Mouse (Mus musculus) myocyte (in vitro differentiated cells): Measurements from ENCODE around the gene Gpr156. TPM values are rescaled to one million over a fixed set of nuclear protein-coding genes. Genes with fewer than 3 reads are reported as not detected.

ENCODE experiments used
- H3K27me3 ChIP-seq: one replicate; pipeline ENCODE4 v1.6.1; 2011; ENCODE audit not compliant: control insufficient read depth, insufficient read depth, insufficient read length
- H3K36me3 ChIP-seq: one replicate; pipeline ENCODE4 v1.6.1; 2011; ENCODE audit not compliant: control insufficient read depth, insufficient read depth
- H3K4me2 ChIP-seq: one replicate; pipeline ENCODE4 v1.6.1; 2011; ENCODE audit warnings: low read depth, control low read depth
- H3K4me3 ChIP-seq: one replicate; pipeline ENCODE4 v1.5.1; 2011; ENCODE audit warnings: mild to moderate bottlenecking, control low read depth, moderate library complexity
- H3K79me2 ChIP-seq: one replicate; pipeline ENCODE4 v1.6.1; 2011; ENCODE audit not compliant: control insufficient read depth, insufficient read depth
- H3ac ChIP-seq: one replicate; pipeline ENCODE4 v1.6.1; 2011; ENCODE audit not compliant: control insufficient read depth, insufficient read length
- CEBPB ChIP-seq: IDR thresholded peaks from 2 replicates; pipeline ENCODE4 v1.6.1; 2011; ENCODE audit warnings: mild to moderate bottlenecking, moderate library complexity; ENCODE audit not compliant: poor library complexity, insufficient read depth, severe bottlenecking
- E2F4 ChIP-seq: IDR thresholded peaks from one replicate; pipeline ENCODE4 v1.6.1; 2011; ENCODE audit warnings: mild to moderate bottlenecking, control low read depth, moderate library complexity; ENCODE audit not compliant: insufficient read depth
- MAX ChIP-seq: IDR thresholded peaks from one replicate; pipeline ENCODE4 v1.6.1; 2011; ENCODE audit warnings: low read depth, mild to moderate bottlenecking, control low read depth
- MYOD1 ChIP-seq, 3 experiments: IDR thresholded peaks; one replicate each; pipeline ENCODE4 v1.6.1; 2011; ENCODE audit warnings: control low read depth in 2 of 3, low read depth in 2 of 3, mild to moderate bottlenecking in 2 of 3, moderate library complexity in 1 of 3; ENCODE audit not compliant: insufficient read length in 2 of 3, control insufficient read depth in 1 of 3
- MYOG ChIP-seq, 3 experiments: IDR thresholded peaks; one replicate each; pipeline ENCODE4 v1.6.1; 2011; ENCODE audit warnings: control low read depth in 2 of 3, low read depth in 2 of 3, mild to moderate bottlenecking in 2 of 3; ENCODE audit not compliant: insufficient read length in 2 of 3, control insufficient read depth in 1 of 3, insufficient read depth in 1 of 3
- POLR2A ChIP-seq: IDR thresholded peaks from one replicate; pipeline ENCODE4 v1.6.1; 2011; ENCODE audit warnings: low read depth, mild to moderate bottlenecking, control low read depth, moderate library complexity; ENCODE audit not compliant: insufficient read length
- POLR2AphosphoS2 ChIP-seq: IDR thresholded peaks from one replicate; pipeline ENCODE4 v1.6.1; 2011; ENCODE audit warnings: low read depth, control low read depth; ENCODE audit not compliant: insufficient read length
- REST ChIP-seq: IDR thresholded peaks from one replicate; pipeline ENCODE4 v1.6.1; 2011; ENCODE audit warnings: mild to moderate bottlenecking, control low read depth, moderate library complexity; ENCODE audit not compliant: insufficient read depth, insufficient read length
- SRF ChIP-seq: IDR thresholded peaks from one replicate; pipeline ENCODE4 v1.6.1; 2011; ENCODE audit warnings: low read depth; ENCODE audit not compliant: control insufficient read depth, insufficient read length
- TCF12 ChIP-seq: IDR thresholded peaks from one replicate; pipeline ENCODE4 v1.6.1; 2011; ENCODE audit warnings: mild to moderate bottlenecking, control low read depth; ENCODE audit not compliant: poor library complexity, insufficient read depth, severe bottlenecking
- TCF3 ChIP-seq: IDR thresholded peaks from one replicate; pipeline ENCODE4 v1.6.1; 2011; ENCODE audit warnings: low read depth, control low read depth; ENCODE audit not compliant: insufficient read length
- USF1 ChIP-seq: IDR thresholded peaks from one replicate; pipeline ENCODE4 v1.6.1; 2011; ENCODE audit warnings: low read depth, mild to moderate bottlenecking, control low read depth, moderate library complexity
- polyA plus RNA-seq: library from polyadenylated mRNA; unstranded; fragments of >200 nt; fragmentation: generic; extraction: Trizol; gene quantifications from one replicate; pipeline ENCODE4 v1.2.1, GENCODE M21; 2012; ENCODE audit warnings: missing spikeins

Gene Gpr156
- polyA plus RNA-seq, 1 experiment, result 0.06 TPM

DNA sequence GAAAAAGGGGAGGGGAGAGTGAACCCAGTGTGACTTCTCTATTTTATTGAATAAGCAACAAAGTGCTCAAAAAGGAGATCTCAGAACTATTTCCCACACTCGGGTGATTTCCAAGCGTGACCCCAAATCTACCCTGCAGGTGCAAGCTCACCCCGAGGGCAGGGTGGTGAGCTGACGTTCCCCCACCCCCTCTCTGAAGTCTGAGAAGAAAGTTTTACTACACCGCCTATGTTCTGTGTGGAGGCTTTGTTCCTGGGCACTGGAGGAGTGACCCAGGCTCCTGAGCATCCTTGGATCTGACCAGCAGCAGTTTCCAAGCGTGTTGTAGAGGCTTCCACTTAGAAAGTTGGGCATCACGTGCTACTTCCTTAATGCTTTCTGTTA, 514 bp downstream of the Gpr156 start:
- no peak for TF ChIP-seq POLR2AphosphoS2
- TF ChIP-seq CEBPB, result no peak
- no peak for TF ChIP-seq MAX
- TF ChIP-seq MYOD1 (IDR thresholded peaks at IDR 0.05; ENCODE audit: control insufficient read depth in 1 of 3, insufficient read length in 2 of 3, low read depth in 2 of 3), result no peak
- no peak overlapping the region for H3K4me3 ChIP-seq
- no peak overlapping the region for H3ac ChIP-seq

DNA sequence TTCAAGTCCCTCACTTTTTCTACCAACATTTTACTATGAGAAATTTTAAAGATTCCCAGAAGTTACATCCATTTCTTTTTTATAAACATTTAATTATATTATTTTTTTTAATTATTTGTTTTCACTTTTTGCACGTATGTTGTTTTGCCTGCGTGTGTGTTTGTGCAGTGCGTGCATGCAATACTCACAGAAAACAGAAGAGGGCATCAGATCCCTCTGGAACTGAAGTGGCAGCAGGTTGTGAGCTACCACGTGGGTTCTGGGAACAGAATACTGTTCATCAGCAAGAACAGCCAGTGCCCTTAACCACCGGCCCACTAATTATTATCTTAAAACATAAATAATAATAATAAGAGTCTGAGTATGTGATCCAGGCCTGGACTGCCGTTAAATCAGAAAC, 2.7 kb downstream of the Gpr156 start:
- no peaks in the 10 kb centered on the region for H3K36me3 ChIP-seq
- no peaks in the 10 kb centered on the region for H3K79me2 ChIP-seq
- peaks cover 6% of the 10 kb centered on the region for H3K27me3 ChIP-seq
- no peak overlapping the region for H3K4me3 ChIP-seq
- no peak overlapping the region for H3K4me2 ChIP-seq
- H3ac ChIP-seq, result no peak overlapping the region
- TF ChIP-seq POLR2AphosphoS2, result no peak
- no peak for TF ChIP-seq TCF3
- TF ChIP-seq CEBPB, result no peak
- no peak for TF ChIP-seq USF1
- TF ChIP-seq E2F4, result no peak
- no peak for TF ChIP-seq MYOD1 (IDR thresholded peaks at IDR 0.05; ENCODE audit: control insufficient read depth in 1 of 3, insufficient read length in 2 of 3, low read depth in 2 of 3)
- TF ChIP-seq TCF12, result no peak

More for the DNA sequence above, 514 bp downstream of the Gpr156 start:
- peaks cover 6% of the 10 kb centered on the region for H3K27me3 ChIP-seq
- no peaks in the 10 kb centered on the region for H3K36me3 ChIP-seq
- no peaks in the 10 kb centered on the region for H3K79me2 ChIP-seq
- H3K4me2 ChIP-seq, result no peak overlapping the region

DNA sequence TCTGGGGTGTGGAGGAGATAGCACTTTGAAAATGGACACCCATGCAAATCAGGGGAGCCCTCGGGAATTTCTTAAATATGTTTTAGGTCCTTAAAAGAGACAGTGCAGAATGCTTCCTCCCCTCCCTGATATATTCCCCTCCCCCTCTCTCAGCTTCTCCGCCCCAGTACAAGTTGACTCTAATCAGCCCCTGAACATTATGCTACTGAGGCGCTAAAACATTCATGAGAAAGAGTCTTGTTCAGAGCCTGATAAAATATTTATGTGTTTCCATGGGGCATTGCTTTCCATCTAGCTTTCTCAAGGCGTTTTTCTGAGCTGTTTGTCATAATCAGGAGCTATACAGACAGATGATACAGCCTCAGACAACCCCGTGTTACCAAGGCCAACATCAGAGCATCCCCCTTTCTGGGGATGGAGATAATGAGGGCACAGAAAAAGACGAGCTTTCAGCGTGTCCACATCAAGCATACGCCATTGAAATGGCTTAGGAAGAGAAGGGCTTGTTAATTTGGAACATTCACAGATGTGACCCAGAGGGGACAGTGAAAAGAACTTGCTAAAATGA, 4.6 kb downstream of the Gpr156 start:
- Histone ChIP-seq H3ac (no peak overlapping the region), H3K4me3 (no peak overlapping the region), H3K36me3 (no peaks in the 10 kb centered on the region), H3K79me2 (no peaks in the 10 kb centered on the region), H3K27me3 (peaks cover 6% of the 10 kb centered on the region), H3K4me2 (no peak overlapping the region)
- TF ChIP-seq MYOD1 (IDR thresholded peaks at IDR 0.05; ENCODE audit: control insufficient read depth in 1 of 3, insufficient read length in 2 of 3, low read depth in 2 of 3), result no peak
- TF ChIP-seq MAX, result no peak
- TF ChIP-seq MYOG (IDR thresholded peaks at IDR 0.05; ENCODE audit: control insufficient read depth in 1 of 3, insufficient read depth in 1 of 3, insufficient read length in 2 of 3, low read depth in 2 of 3), result no peak
- no peak for TF ChIP-seq POLR2AphosphoS2
- no peak for TF ChIP-seq TCF3
- TF ChIP-seq REST, result no peak

DNA sequence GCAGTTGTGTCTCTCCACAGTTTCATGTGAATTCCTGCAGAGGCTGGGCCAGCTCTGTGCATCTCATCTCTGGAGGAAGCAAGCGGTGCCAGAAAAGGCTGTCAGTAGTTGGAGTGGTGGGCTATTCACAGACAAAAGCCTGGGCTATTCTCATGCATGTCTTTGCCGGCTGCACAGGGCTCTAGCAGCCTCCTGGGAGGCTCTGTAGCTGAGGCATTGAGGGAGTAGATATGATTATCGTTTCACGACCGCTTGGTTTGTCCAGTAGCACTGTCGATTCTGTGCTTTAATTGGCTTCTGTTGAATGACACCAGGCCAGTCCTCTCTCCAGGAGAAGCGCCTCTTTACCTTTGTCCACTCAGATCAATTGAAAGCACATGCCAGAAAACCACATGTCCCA, 9.8 kb downstream of the Gpr156 start:
- Histone ChIP-seq H3K79me2 (no peaks in the 10 kb centered on the region), H3ac (no peak overlapping the region), H3K27me3 (no peaks in the 10 kb centered on the region), H3K36me3 (no peaks in the 10 kb centered on the region), H3K4me3 (no peak overlapping the region), H3K4me2 (no peak overlapping the region)
- TF ChIP-seq TCF3 (no peak), MAX (no peak), USF1 (no peak), CEBPB (no peak), MYOG (IDR thresholded peaks at IDR 0.05; ENCODE audit: control insufficient read depth in 1 of 3, insufficient read depth in 1 of 3, insufficient read length in 2 of 3, low read depth in 2 of 3) (no peak), REST (no peak), MYOD1 (IDR thresholded peaks at IDR 0.05; ENCODE audit: control insufficient read depth in 1 of 3, insufficient read length in 2 of 3, low read depth in 2 of 3) (no peak), POLR2AphosphoS2 (no peak), E2F4 (no peak), POLR2A (no peak), TCF12 (no peak)

DNA sequence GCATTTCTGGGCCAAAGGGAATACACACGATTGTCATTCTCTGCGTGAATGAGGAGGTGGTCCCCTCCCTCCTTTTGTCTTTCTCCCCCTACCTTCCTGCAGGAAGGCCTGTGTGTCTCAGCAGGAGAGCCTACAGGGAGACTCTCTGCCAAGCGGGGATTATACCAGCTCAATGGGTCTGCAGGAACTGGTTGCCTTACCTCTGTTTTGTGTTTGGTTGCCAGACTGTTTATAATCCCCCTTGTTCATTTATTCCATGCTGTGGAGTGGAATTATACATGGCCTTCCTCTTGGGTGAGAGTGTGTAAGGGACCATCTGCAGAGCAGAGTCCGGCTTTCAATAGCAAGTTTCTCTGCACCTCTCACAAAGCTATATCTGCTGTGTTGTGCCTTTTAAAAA, 10.8 kb downstream of the Gpr156 start:
- TF ChIP-seq SRF (no peak), USF1 (no peak), POLR2A (no peak), TCF12 (no peak), POLR2AphosphoS2 (no peak), REST (no peak), TCF3 (no peak), MYOD1 (IDR thresholded peaks at IDR 0.05; ENCODE audit: control insufficient read depth in 1 of 3, insufficient read length in 2 of 3, low read depth in 2 of 3) (no peak), CEBPB (no peak), MAX (no peak), MYOG (IDR thresholded peaks at IDR 0.05; ENCODE audit: control insufficient read depth in 1 of 3, insufficient read depth in 1 of 3, insufficient read length in 2 of 3, low read depth in 2 of 3) (no peak), E2F4 (no peak)
- no peak overlapping the region for H3ac ChIP-seq
- no peak overlapping the region for H3K4me2 ChIP-seq
- H3K27me3 ChIP-seq, result no peaks in the 10 kb centered on the region
- H3K36me3 ChIP-seq, result no peaks in the 10 kb centered on the region
- no peaks in the 10 kb centered on the region for H3K79me2 ChIP-seq
- no peak overlapping the region for H3K4me3 ChIP-seq
